Mouse (Mus musculus) ES-E14 (cell line): ENCODE results near the gene Gm26741. TPM values are rescaled to one million over a fixed set of nuclear protein-coding genes. Genes with fewer than 3 reads are reported as not detected.

ENCODE experiments used
- DNase-seq: peaks from one replicate; pipeline ENCODE4 v3.0.0-alpha.2; 2013; ENCODE audit warnings: low read depth, low spot score
- H3K27ac ChIP-seq: 2 replicates; pipeline ENCODE4 v1.5.1; 2012; ENCODE audit warnings: low read depth, mild to moderate bottlenecking, low read length, moderate library complexity, mixed read lengths; ENCODE audit not compliant: poor library complexity, insufficient read depth, severe bottlenecking
- H3K36me3 ChIP-seq: 2 replicates; pipeline ENCODE4 v1.6.1; 2012; ENCODE audit warnings: mild to moderate bottlenecking, low read length, moderate library complexity, mixed read lengths; ENCODE audit not compliant: control insufficient read depth, poor library complexity, insufficient read depth, severe bottlenecking
- H3K4me1 ChIP-seq, 2 experiments: fragments of 150-350 bp in 1 of 2; sonication (generic) in 1 of 2; 2 replicates each; pipeline ENCODE4 v1.6.1; 2012; ENCODE audit warnings: low read length in 2 of 2, mild to moderate bottlenecking in 1 of 2, mixed read lengths in 1 of 2; ENCODE audit not compliant: control insufficient read depth in 2 of 2, insufficient read depth in 2 of 2, poor library complexity in 1 of 2
- H3K4me3 ChIP-seq, 2 experiments: fragments of 150-350 bp in 1 of 2; sonication (generic) in 1 of 2; 2 replicates each; pipeline ENCODE4 v1.5.1; 2012; ENCODE audit warnings: low read length in 2 of 2, low read depth in 1 of 2, mild to moderate bottlenecking in 1 of 2, mixed read lengths in 1 of 2; ENCODE audit not compliant: insufficient read depth in 1 of 2, poor library complexity in 1 of 2, severe bottlenecking in 1 of 2
- H3K9ac ChIP-seq: 2 replicates; pipeline ENCODE4 v1.6.1; 2012; ENCODE audit warnings: low read depth, mild to moderate bottlenecking, low read length, mixed read lengths; ENCODE audit not compliant: poor library complexity, insufficient read depth, severe bottlenecking
- H3K9me3 ChIP-seq: fragments of 150-350 bp; sonication (generic); 2 replicates; pipeline ENCODE4 v1.6.1; 2012; ENCODE audit warnings: low read depth, mild to moderate bottlenecking, low read length; ENCODE audit not compliant: control insufficient read depth, insufficient read depth
- CHD2 ChIP-seq: IDR thresholded peaks from 2 replicates; pipeline ENCODE4 v1.6.1; 2014; ENCODE audit warnings: mild to moderate bottlenecking, low read depth, low read length, inconsistent platforms
- HCFC1 ChIP-seq: IDR thresholded peaks from 2 replicates; pipeline ENCODE4 v1.6.1; 2012; ENCODE audit warnings: low read length, inconsistent platforms, borderline replicate concordance; ENCODE audit not compliant: insufficient read depth
- MAFK ChIP-seq: IDR thresholded peaks from 2 replicates; pipeline ENCODE4 v1.6.1; 2014; ENCODE audit warnings: mild to moderate bottlenecking, low read depth, low read length, inconsistent platforms; ENCODE audit not compliant: insufficient read depth
- ZC3H11A ChIP-seq: IDR thresholded peaks from 2 replicates; pipeline ENCODE4 v1.6.1; 2012; ENCODE audit warnings: low read depth, mild to moderate bottlenecking, inconsistent platforms, low read length, borderline replicate concordance
- ZNF384 ChIP-seq: IDR thresholded peaks from 2 replicates; pipeline ENCODE4 v1.6.1; 2012; ENCODE audit warnings: low read depth, low read length, inconsistent platforms
- in situ Hi-C, 2 experiments: fragments of 600-800 bp; cut with MboI; formaldehyde crosslinking; loops; one replicate each; pipeline ENCODE4 v1.15.1; 2025; ENCODE audit warnings: low sequenced_read_pairs in 2 of 2, inconsistent platforms in 1 of 2; ENCODE audit not compliant: unreplicated experiment in 2 of 2
- total RNA-seq: library from RNA; depleted of rRNA; stranded (reverse); fragments of 300-350 nt; gene quantifications from 2 replicates; pipeline ENCODE4 v1.2.3, GENCODE M21; 2012

The Gm26741 gene
- total RNA-seq, 1 experiment, result not detected

DNA sequence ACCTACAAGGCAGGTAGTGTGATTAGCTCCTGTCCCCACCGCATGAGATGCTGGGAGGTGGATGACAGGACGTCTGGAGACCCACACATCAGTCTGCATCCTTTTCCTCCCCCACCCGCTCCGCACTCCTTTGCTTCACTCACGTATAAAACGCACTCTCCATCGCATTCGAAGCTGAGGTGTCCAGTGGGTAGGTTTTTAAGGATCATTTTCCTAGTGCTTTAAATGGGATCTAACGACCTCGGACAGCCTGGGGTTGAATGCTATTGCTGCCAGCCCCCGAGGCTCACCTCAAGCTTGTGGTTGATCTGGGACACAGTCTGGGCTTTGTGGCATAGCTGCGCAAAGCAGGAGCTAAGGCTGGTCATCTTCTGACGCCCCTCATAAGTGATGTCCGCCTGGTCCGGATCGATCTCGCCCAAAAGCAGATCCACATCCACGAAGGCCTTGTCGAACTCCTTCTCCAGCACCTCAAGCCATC lies 22.8 kb downstream of the Gm26741 start:
- Histone ChIP-seq H3K27ac (0 out of 2 replicates have a peak overlapping the region, but pooled peaks have one; percentile 36), H3K9ac (peak overlapping the region; percentile 92), H3K36me3 (no peaks in the 10 kb centered on the region), H3K4me1 (peaks cover 0 to 6% of the 10 kb centered on the region in 2 experiments; a peak in 1 of 4 replicates), H3K4me3 (peak overlapping the region; percentile 75 to 99), H3K9me3 (no peaks in the 10 kb centered on the region)
- peak; percentile 19 for DNase-seq
- in situ Hi-C loops, result loop anchor here (10.0 to 25.0 kb wide), 3 partner anchors 167 to 594 kb away; no protein-coding TSS in a partner anchor
- TF ChIP-seq MAFK (no peak), CHD2 (no peak), ZNF384 (no peak), HCFC1 (no peak), ZC3H11A (no peak)

DNA sequence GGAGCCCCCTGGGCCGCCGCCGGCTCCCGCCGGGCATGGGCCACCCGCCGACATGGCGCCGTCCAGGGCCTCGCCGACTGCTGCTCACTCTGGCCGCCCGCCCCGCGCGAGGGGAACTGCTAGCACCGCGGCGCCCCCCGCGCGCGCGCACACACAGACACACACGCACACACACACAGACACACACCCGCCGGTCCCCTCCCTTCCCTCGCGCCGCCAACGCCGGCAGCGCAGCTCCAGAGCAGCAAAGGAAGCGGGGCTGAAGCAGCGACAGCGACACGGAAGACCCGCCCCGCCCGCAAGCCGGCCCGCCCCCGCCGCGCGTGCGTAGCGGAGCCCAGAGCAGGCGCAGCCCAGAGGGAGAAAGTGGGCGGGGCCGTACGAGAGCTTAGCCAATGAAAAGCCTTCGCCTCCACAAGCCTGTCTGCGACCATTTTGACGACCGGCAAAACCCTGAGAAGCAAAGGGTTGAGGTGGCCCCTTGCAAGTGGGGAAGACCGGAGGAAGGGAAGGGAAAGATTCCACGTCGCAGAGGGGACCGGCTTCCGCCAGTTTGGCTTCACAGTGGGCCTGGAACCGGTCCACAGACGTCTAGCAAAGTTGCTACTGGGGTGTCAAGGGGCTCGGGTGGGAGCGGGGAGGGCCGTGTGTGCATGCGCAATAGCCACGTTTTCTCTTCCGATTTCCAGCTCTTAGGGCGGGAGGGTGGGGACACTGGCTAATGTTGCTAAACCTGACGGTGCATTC lies 23.5 kb downstream of the Gm26741 start, which contains the start of gene Gopc:
Gene Gopc, minus strand, starts transcription at position 280 of the 747 bp plus-strand sequence.
- TF ChIP-seq ZNF384 (no peak), ZC3H11A (no peak), HCFC1 (0 out of 2 replicates have a peak, but pooled peaks have one; percentile 38), CHD2 (no peak), MAFK (no peak)

DNA sequence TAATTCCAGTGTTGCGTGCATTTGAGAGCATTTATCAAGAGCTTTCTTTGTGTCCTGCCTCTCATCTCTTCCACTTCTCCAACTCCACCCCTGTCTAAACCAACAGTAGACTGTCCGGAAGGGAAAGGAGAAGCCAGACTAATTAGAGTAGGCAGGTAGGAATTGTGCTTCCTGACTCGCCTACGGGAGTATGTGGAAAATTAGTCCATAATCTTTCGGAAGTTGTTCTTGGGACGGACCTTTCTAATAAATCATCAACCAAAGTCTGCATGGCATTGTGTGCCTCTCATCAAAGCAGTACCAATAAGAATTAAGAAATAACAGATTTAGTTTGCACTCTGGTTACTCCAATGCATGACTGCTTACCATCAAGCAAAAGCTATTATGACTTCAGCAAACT lies 24.5 kb downstream of the Gm26741 start:
- DNase-seq, result no peak
- in situ Hi-C loops, result loop anchor here (10.0 to 25.0 kb wide), 3 partner anchors 168 to 596 kb away; no protein-coding TSS in a partner anchor

More for the DNA sequence above, 23.5 kb downstream of the Gm26741 start, which contains the start of gene Gopc:
- Histone ChIP-seq H3K36me3 (no peaks in the 10 kb centered on the region), H3K9me3 (no peaks in the 10 kb centered on the region), H3K27ac (peak within 1 kb of the TSS; percentile 71), H3K4me1 (peaks cover 0 to 6% of the 10 kb centered on the region in 2 experiments; a peak in 1 of 4 replicates), H3K4me3 (peak within 1 kb of the TSS; percentile 75 to 99), H3K9ac (peak within 1 kb of the TSS; percentile 94)
- in situ Hi-C loops, result loop anchor here (10.0 to 25.0 kb wide), 3 partner anchors 167 to 595 kb away; no protein-coding TSS in a partner anchor
- DNase-seq, result peak; percentile 96

DNA sequence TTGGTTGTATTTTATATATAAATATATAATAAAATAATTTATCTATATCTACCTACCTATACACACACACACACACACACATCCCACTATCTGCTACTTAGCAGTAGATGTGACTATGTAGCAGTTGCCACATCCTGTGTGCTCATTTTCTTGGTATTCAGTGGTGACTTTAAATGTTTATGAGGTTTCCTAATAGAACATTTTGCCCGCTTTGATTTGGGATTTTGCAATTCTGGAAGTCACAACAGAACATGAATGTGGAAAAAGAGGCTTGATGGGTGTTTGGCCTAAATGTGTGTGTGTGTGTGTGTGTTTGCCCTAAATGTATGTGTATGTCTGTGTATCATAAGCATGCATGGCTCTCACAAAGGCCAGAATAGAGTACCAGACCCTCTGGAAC lies 25.0 kb downstream of the Gm26741 start:
- H3K36me3 ChIP-seq, result no peaks in the 10 kb centered on the region
- TF ChIP-seq HCFC1 (no peak), ZNF384 (no peak), MAFK (no peak), CHD2 (no peak), ZC3H11A (no peak)
- H3K4me1 ChIP-seq, result peaks cover 0 to 6% of the 10 kb centered on the region in 2 experiments; a peak in 1 of 4 replicates
- H3K9ac ChIP-seq, result no peak overlapping the region
- no peak overlapping the region for H3K27ac ChIP-seq
- no peak overlapping the region for H3K4me3 ChIP-seq
- no peak for DNase-seq
- H3K9me3 ChIP-seq, result no peaks in the 10 kb centered on the region
- in situ Hi-C loops, result loop anchor here (10.0 to 25.0 kb wide), 3 partner anchors 169 to 596 kb away; no protein-coding TSS in a partner anchor

More for the DNA sequence above, 24.5 kb downstream of the Gm26741 start:
- H3K4me3 ChIP-seq, result no peak overlapping the region
- no peaks in the 10 kb centered on the region for H3K9me3 ChIP-seq
- TF ChIP-seq ZC3H11A, result no peak
- no peak for TF ChIP-seq ZNF384
- no peak for TF ChIP-seq HCFC1
- TF ChIP-seq CHD2, result no peak
- no peak overlapping the region for H3K27ac ChIP-seq
- H3K36me3 ChIP-seq, result no peaks in the 10 kb centered on the region
- H3K4me1 ChIP-seq, result peaks cover 0 to 6% of the 10 kb centered on the region in 2 experiments; a peak in 1 of 4 replicates
- H3K9ac ChIP-seq, result peak overlapping the region; percentile 30; the same call in 1 of the 2 replicates
